Mouse (Mus musculus) cortical plate, adult 2 months (tissue): ENCODE data around the gene Gm7970.
"Not testable (repeated sequence)": the region's sequence is repeated elsewhere in the genome, so short reads cannot be mapped to it uniquely, and the experiment has no call there.

Experiments
- CTCF ChIP-seq: fragments of 200-500 bp; IDR thresholded peaks from 2 replicates; pipeline ENCODE4 v1.5.1; 2011; ENCODE audit warnings: mild to moderate bottlenecking, control low read depth, low read length; ENCODE audit not compliant: insufficient read depth; ENCODE audit errors: extremely low read depth
- POLR2A ChIP-seq: fragments of 200-500 bp; IDR thresholded peaks from 2 replicates; pipeline ENCODE4 v1.6.1; 2011; ENCODE audit warnings: mild to moderate bottlenecking, low read length, control low read depth; ENCODE audit not compliant: insufficient read depth; ENCODE audit errors: extremely low read depth

- TF ChIP-seq CTCF, POLR2A: not testable (repeated sequence)
Observed at GRCm38 (mm10) chr14:41555483-41555882, at the start of gene Gm7970.
